Mouse (Mus musculus) hematopoietic multipotent progenitor cell, adult 10-12 weeks (in vitro differentiated cells): ENCODE measurements around the gene OR5BS1P. TPM values are rescaled to one million over a fixed set of nuclear protein-coding genes. Genes with fewer than 3 reads are reported as not detected.

ENCODE experiments used
- polyA plus RNA-seq: library from polyadenylated mRNA; stranded (reverse); fragments of >175 nt; gene quantifications from 2 replicates; pipeline ENCODE4 v1.2.3, GENCODE M21; 2012; ENCODE audit warnings: low replicate concordance

Gene OR5BS1P
- not detected in 2 replicates for polyA plus RNA-seq

GRCm38 (mm10) chr15:98469596-98469995 is at the start of gene OR5BS1P:
TSS of gene OR5BS1P (plus strand) at chr15:98469896.

GRCm38 (mm10) chr15:98430925-98431324 is 38.8 kb upstream of the OR5BS1P start, which contains the start of gene Olfr282:
TSS of gene Olfr282 (plus strand) at chr15:98431225.

GRCm38 (mm10) chr15:98452288-98452687 is 17.4 kb upstream of the OR5BS1P start, which contains the start of gene Olfr281:
TSS of gene Olfr281 (plus strand) at chr15:98452588.

GRCm38 (mm10) chr15:98482701-98483100 is 13.0 kb downstream of the OR5BS1P start, which contains the start of gene Lalba:
TSS of gene Lalba (minus strand) at chr15:98482721.

GRCm38 (mm10) chr15:98492102-98492501 is 22.4 kb downstream of the OR5BS1P start, which contains the start of gene Olfr279:
TSS of gene Olfr279 (plus strand) at chr15:98492402.

Other genes starting within 250 kb of the OR5BS1P start
- gene Gm44579, start 248.9 kb upstream of the OR5BS1P start, polyA plus RNA-seq = not detected in 2 replicates
- gene Olfr287, start 248.8 kb upstream of the OR5BS1P start, polyA plus RNA-seq = not detected in 2 replicates
- not detected in 2 replicates for gene Olfr286, start 235.4 kb upstream of the OR5BS1P start, polyA plus RNA-seq
- not detected in 2 replicates for gene H1fnt, start 212.6 kb upstream of the OR5BS1P start, polyA plus RNA-seq
- not detected in 2 replicates for gene Zfp641, start 173.7 kb upstream of the OR5BS1P start, polyA plus RNA-seq
- not detected in 2 replicates for gene Olfr285, start 152.5 kb upstream of the OR5BS1P start, polyA plus RNA-seq
- gene Olfr284, start 128.9 kb upstream of the OR5BS1P start, polyA plus RNA-seq = not detected in 2 replicates
- not detected in 2 replicates for gene Olfr283, start 89.0 kb upstream of the OR5BS1P start, polyA plus RNA-seq
- not detected in 2 replicates for gene Olfr282, start 38.7 kb upstream of the OR5BS1P start, polyA plus RNA-seq
- gene Olfr281, start 17.3 kb upstream of the OR5BS1P start, polyA plus RNA-seq = not detected in 2 replicates
- not detected in 2 replicates for gene Lalba, start 12.8 kb downstream of the OR5BS1P start, polyA plus RNA-seq
- not detected in 2 replicates for gene Olfr279, start 22.5 kb downstream of the OR5BS1P start, polyA plus RNA-seq
- 19.5 and 29.1 TPM in 2 replicates for gene Kansl2, start 64.4 kb downstream of the OR5BS1P start, polyA plus RNA-seq
- 4.2 and 9.9 TPM in 2 replicates for gene Ccnt1, start 101.0 kb downstream of the OR5BS1P start, polyA plus RNA-seq
- not detected in 2 replicates for gene 4930415O20Rik, start 101.1 kb downstream of the OR5BS1P start, polyA plus RNA-seq
- 2.9 and 7.1 TPM in 2 replicates for gene Adcy6, start 140.2 kb downstream of the OR5BS1P start, polyA plus RNA-seq
- gene Cacnb3, start 160.9 kb downstream of the OR5BS1P start, polyA plus RNA-seq = 6.9 and 27.7 TPM in 2 replicates
- 73.5 and 74.7 TPM in 2 replicates for gene Ddx23, start 193.0 kb downstream of the OR5BS1P start, polyA plus RNA-seq
- 1.9 and 3.4 TPM in 2 replicates for gene Rnd1, start 207.6 kb downstream of the OR5BS1P start, polyA plus RNA-seq
- not detected in 2 replicates for gene Ccdc65, start 238.3 kb downstream of the OR5BS1P start, polyA plus RNA-seq